Mouse (Mus musculus): ENCODE data around the gene Vstm2b. TPM values are rescaled to one million over a fixed set of nuclear protein-coding genes. Genes with fewer than 3 reads are reported as not detected.

The Vstm2b gene
- not detected for polyA plus RNA-seq (2017; shearing (Covaris generic))

DNA sequence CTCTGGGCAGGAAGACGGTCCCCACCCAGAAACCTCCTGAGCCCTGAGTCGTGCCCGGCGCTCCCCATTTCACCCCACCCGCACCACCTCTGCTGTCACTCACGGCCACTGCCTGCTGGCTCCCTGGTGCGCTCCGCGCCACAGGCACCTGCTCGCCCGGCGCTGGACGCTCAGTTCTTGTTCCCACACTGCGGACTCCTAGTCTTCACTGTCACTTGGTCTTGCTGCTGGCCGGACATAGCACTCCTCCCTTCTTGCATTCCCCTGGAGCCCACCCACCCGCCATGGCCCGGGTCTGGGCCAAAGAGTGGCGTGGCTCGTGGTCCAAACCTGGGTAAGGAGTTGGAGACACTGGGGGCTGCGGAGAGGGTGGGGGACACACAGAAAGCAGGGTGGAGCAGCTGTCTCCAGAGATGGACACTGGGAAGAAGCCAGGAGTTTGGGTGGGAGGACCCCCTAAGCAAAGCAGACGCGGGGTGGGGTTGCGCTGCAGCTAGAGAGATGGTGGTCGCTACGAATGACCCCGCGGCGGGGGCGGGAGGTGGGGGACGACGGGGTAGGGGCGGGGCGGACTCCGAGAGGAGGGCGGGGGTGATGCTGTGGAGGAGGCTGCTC, at the start of gene Vstm2b:
Gene Vstm2b, plus strand, starts transcription at position 233 of the 615 bp plus-strand sequence.
- ATAC-seq = no peak

DNA sequence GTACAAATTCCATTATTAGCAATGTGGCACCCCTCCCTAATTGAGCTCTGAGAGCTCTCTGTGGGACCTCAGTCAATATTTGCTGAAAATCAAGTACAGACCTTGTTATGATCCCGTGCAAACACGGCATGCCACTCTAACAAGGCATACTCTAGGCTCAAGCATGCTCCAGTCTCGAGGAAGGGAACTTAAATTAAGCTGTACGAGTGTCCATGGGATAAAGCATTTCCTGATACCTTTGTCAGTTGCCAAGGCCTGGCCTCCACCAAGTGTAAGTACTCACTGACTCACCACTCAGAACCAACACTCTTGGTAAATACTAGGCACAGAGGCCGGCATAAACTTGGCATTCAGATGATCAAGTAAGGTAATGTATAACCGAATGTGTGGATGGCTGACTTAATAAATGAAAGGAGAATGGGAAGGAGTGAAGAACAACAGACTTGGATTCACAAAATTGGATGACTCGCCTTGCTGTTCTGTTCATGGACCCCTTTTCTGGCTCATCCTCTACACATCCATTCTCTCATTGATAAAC, 42.0 kb upstream of the Vstm2b start:
- ATAC-seq = no peak

DNA sequence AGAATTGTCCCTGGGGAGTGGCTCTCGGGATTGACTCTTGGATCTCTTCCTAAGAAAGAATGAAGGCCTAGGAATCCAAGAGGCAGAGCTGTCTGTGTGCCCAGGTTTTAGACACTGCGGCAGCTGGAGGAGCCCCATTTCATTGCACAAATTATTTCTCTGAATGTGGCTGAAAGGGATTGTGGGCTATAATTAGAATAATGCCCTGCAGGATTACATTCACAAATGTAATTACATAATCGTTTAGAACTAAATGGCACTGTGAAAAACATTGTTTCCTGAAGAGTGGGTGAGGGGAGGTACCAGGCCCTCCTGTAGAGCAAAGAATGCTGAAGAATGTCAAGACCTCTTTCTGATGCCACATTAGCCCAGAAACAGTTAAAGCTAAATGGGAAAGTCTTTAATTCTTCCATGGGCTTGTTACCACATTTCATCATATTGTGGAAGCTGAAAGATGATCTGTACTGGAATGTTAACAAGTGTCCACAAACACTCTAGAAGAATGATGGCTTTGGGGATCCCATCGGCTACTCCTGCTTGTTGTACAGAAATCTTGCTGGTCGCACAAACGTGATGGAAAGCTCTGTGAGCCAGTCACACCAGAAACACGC, 24.6 kb upstream of the Vstm2b start:
- no peak for ATAC-seq

DNA sequence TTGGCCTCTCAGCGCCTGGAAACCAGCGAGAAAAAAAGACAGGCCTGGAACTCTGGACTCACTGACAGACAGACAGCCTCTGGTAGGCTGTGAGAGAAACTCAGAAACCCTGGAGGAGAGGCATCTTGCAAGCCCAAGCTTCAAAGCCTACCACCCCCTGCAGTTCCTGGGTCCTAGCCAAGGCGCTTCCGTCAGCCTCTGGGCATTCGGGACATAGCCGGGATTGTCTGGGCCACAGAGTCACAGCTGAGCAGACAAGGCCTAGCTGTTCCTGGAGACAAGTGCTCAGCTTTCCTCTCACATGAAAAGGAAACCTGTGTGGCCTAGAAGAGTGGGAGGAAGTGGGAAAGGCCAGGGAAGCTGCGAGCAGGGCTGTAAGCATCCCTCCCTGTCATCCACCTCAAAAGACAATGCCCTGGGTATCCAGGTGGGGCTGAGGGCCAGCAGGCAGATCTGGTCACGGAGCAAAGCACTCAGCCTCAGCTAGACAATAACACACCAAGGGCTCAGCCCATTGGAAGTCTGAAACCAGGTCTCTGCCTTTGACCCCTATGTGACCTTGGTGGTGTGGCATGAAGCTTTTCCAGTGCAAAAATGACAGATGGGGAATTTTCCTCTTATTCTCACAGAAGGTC, 13.2 kb upstream of the Vstm2b start:
- ATAC-seq = no peak

DNA sequence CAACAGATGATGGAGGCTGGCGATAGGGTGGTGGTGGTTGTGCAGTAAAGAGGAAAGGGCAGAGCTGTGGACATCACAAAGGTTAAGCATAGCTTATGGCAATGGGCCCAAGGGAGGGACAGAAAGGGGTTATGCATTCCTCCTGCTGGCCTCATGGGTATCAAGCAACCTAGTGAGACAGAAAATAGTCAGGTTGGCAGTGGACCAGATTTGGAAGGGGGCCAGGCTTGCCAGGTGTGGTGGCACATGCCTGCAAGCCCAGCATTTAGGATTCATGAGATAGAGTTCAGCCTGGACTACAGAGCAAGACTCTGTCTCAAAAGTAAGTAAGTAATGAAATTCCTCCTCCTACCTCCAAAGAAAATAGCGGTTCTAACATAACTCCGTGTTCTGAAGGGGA, 9.8 kb upstream of the Vstm2b start:
- ATAC-seq = no peak

DNA sequence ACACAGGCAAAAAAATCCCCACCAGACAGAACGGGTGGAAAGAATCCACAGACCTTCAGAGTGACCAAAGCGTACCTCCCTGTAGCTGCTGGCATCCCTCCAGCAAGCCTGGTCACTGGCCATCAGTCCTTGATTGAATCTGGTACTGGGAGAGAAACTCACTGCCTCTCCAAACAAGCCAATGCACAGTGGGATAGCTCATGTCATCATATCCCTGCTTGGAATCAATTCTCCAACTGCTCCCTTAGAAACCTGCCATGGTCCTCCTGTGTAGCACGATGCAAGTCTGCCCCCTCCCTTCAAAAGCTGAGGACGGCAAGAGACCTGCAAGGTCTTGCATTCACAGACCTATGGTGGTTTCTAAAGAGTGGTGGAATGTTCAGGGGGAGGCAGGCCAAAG, 1.2 kb upstream of the Vstm2b start:
- no peak for ATAC-seq

DNA sequence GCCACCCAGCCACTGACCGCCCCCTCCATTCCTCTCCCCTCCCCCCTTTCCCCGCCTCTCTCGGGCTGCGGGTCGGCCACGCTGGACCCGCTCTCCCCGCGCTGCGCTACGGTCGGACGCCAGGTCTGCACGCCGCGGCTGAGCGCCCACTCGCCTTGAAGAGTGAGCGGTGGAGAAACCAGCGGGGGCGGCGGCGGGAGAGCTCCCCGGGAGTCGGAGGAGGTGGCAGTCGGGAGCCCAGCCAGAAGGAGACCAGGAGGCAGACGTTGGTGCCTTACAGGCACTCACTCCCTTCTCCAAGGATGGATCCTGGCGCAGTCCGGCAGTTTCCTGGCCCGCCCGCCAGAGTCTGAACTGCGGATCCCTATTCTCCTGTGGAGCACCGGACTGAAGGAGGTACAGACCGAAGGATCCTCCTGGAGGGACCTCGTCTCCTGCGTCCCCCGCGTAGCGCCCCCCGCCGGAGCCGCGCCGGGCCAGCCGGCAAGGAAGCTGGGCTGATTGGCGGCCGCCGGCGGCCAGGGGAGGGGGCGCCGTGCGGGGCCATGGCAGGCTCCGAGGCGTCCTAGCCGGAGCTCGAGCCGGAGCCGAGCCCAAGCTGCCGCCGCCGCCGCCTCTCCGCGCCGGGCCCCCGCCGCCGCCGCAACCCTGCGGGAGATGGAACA, 715 bp downstream of the Vstm2b start:
- ATAC-seq = no peak

DNA sequence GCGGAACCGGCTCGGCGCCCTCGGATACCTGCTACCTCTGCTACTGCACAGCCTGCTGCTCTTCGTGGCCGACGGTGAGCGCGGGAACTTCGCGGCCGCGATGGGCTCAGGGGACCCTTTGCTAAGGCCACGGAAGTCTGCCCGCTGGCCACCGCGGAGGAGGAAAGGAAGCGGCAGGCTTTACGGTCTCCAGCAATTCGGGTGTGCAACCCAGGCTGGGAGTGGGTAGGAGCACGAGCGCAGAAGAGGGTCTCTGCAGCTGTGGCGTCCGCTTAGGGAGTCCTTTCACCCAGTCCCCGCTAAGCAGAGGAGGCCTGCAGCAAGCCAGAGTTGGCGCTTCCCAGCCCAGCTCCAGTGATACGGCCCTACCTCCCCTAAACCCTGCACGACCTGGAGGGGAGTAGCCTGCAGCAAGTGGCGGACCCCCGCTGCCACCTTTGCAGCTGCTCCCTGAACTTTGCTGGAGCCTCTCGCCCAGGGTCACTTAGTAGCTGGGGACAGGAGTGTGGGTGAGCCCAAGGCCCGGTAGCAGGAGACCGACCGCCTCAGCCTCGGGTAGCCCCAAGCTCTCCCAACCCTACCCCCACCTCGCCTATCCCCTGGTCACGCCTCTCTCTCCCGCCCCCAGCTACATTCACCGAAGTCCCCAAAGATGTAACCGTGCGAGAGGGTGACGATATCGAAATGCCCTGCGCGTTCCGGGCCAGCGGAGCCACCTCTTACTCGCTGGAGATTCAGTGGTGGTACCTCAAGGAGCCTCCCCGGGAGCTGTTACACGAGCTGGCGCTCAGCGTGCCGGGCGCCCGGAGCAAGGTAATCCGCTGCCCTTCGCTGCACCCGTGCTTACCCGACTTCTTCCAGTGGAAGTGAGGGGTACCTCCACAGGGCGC, 1.5 kb downstream of the Vstm2b start:
- ATAC-seq = no peak

DNA sequence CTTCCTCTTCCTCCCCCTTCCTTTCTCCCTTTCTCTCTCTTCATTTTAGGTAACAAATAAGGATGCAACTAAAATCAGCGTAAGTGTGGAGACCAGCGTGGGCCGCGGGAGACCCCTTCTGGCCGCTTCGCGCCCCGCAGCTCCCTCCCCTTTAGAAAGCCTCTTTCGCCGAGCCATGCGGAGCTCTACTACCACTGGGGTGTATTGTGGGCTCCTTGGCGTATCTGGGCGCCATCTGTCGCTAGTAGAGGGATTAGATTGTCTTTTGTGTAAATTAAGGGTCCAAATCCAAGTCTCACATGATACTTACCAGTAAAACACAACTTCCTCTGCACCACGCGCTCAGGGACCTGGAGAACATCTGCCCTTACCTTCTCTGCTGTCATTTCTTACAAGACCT, 3.1 kb downstream of the Vstm2b start:
- no peak for ATAC-seq

DNA sequence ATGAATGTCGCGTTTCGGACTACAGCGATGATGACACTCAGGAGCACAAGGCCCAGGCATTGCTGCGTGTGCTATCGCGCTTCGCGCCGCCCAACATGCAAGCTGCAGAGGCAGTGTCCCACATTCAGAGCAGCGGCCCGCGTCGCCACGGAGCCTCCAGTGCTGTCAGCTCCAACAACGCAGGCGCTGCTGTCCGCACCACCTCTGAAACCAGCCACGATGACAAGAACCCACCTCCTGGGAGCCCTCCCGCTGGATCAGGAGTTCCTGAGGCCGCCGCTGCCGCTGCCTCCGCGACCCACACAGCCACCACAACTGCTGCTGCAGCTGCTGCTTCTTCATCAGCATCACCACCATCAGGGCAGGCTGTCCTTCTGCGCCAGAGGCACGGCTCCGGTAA, 4.4 kb downstream of the Vstm2b start:
- no peak for ATAC-seq

DNA sequence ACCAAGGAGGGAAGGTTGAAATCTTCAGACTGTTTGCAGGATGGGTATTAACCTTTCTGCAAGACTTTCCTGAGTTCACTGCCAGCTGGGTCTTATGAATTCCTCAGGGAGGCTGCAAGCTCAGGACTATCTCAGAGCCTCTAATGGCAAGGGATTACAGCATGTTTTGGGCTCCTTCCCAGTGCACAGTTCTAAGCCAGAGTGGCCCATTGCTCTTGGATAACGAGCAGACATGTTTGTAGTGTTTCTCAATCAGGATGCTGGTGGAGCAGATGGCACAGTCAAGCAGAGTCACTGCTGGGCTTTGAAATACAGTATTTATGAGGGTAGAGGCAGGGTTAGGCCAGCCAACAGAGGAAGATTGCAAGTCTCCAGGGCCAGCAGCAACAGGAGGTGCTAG, 8.4 kb downstream of the Vstm2b start:
- no peak for ATAC-seq

DNA sequence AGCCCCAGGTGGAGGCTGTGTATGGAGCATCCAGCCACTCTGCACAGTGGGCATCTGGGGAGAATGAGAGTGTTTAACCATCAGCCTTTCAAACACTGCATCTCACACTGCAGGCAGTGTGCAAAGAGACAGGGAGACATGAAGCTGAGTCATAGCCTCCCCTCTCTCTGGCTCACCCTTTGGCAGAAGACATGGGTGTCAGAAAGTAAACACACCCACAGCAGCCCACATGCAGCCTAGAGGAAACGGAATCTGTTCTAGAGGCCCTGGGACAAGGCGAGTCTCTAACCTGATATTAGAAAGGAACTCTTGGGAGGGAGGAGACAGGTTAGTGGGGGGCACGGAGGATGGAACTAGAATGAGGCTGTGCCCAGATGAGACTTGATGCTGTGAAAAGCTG, 18.6 kb downstream of the Vstm2b start:
- no peak for ATAC-seq

DNA sequence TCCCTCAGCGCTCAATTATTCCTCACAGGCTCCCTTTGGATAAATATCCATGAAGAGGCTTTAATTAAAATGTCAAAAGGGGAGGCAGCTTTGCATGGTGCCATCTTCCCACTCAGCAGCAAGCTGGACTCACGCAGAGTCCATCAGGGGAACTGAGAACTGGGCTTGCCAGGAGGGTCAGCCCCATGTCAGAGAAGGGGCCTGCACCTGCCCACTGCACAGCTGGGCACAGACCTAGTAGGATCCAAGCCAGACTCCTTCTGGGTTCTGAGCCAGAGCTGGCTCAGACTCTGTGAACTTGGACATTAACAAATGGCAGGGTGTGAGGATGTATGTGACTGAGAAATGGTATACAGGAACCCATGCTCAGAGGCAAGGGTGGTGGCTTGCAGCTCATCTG, 22.0 kb downstream of the Vstm2b start:
- ATAC-seq = no peak

DNA sequence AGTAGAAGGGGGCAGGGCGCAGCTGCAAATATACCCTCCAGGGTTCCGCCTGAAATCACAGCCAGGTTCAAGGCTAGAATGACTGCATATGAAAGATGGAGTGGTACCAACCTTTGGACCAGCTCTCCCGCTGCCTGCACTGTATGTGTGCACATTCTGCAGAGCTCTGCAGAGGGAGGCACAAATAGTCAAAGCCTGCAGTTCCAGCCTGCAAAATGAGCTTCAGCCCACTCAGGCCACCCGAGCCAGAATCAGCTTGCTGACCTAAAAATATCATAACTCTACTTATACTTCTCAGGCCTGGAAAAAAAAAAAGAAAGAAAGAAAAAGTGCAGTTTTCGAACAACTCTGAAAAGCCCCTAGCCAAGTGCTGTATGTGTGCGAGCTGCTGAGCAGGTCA, 23.2 kb downstream of the Vstm2b start:
- no peak for ATAC-seq

DNA sequence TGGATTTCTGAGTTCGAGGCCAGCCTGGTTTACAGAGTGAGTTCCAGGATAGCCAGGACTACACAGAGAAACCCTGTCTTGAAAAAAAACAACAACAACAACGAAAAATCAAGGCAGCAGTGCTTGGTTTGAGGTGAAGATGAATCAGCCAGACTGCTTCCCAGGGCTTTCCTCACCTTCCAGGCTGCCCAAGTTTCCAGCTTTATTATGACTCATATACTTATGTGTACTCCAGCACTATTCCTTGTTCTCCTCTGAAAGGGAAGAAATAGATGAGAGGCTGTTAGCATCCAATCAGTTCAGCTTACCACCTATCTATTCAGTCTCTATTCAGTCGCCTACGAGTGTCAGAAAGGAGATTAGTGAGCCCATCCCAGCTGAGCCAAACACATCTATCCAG, 24.7 kb downstream of the Vstm2b start:
- ATAC-seq = no peak

DNA sequence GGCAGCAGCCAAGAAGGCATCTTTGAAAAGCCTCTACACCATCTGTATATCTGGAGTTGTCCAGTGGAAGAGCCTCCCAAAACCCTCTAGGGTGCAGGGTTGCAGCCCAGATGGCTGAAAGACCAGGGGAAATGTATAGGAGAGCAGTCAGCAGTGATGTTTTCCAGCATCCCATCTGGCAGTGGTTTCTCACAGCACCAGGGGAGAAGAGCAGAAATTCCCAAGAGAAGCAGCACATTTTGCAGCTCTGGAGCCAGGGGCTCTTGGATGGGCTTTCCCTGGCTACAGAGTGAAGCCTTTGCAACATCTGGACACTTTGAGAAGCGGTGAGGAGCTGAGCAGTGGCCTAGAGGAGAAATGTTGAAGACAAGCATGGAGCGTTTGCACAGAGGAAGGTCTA, 30.3 kb downstream of the Vstm2b start:
- no peak for ATAC-seq

DNA sequence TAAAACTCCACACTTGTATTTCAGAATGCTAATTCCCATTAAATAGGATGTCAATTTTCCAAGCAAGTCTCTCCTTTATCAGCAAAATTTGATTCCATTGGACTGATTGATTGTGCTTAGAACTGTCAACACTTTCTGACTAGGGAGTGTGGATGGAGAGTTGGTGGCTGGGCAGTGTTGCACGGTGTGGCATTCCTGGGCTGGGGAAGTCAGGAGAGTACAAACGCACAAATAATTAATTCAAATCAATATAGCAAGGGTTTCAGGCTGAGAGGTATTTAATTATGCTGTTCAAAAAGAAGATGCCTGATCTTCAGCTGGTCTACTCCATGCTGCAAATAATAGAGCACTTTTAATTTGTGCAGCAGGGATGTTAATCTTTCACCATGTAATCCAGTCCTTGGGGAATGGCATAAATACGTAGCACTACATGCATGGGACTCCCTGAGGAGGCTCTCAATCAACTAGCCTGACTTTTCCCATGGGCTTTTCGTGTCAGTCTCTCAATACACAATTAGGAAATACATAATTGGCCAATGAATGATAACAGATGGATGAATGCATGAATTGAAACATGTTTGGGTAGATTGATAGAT, 38.6 kb downstream of the Vstm2b start:
- no peak for ATAC-seq

DNA sequence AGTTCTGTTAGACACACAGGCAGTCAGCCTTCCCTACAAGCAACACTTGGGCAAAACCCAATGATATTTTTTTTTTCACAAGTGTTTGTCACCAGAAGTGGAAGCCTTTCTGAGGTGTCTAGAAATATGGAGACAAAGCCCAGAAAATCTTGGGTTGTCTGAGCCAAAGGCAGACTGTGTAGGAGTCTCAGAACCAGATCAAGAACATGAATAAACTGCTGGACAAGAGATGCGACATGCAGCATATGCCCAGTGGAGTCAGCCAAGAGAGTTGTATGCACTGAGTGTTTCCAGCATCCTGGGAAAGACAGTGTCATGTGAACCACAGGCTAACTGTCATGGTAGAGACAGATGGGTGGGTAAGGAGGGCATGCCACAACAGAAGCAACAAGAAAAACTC, 41.2 kb downstream of the Vstm2b start:
- no peak for ATAC-seq

DNA sequence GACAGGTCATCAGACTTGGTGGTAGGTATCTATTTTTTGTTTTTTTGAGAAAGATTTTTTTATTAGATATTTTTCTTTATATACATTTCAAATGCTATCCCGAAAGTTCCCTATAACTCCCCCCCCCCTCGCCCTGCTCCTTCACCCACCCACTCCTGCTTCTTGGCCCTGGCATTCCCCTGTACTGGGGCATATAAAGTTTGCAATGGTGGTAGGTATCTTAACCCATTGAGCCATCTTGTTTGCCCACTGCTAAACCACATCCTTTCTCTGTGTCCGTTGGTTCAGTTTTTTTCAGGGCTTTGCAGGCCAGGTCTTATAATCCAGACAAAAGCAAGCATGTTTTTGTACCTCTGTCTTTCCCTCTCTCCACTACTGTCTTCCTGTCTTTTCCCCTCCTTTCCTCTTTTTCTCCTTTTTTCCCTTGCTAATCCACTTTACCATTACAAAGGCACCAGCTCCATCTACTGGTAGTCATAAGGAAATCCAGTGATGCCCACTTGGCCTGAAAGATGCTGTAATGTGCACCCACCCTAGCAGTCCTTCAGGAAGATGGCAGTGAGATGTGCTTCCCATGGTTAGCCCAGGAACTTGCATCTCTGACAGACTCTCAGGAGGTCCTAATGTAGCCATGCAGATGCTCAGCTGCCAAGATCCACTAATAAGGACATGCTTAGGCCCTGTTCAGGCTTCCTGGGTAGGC, 44.3 kb downstream of the Vstm2b start:
- no peak for ATAC-seq

All from inflammation-experienced regulatory T-cells, adult 6 months (primary cell).